Mouse (Mus musculus) kidney, postnatal 10 days (tissue): Measurements from ENCODE around the gene Olfr109.

Experiments used
- DNase-seq: peaks from one replicate; pipeline ENCODE4 v3.0.0; 2021; ENCODE audit warnings: mixed read lengths

Olfr109 gene

DNA sequence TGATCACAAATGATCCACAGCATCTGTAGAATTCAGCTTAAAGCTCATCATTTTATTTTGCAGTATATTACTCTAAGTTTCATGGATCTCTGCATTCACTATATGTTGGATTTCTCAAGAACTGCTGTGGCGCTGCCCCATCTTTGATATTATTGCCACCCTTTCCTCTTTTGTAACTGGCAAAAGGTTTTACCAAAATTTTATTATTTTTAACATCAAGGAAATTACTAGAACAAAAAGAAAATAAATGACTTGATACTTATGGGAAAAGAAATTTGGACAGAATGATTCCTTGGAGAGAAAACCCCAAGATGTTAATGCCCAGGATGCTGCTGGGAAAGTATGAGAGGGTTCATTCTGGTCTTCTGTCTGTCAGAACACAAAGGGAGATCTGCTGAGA, at the start of gene Olfr109:
Gene Olfr109 (plus strand): TSS at position 301 of the 400 bp plus-strand sequence.
- DNase-seq: no peak

DNA sequence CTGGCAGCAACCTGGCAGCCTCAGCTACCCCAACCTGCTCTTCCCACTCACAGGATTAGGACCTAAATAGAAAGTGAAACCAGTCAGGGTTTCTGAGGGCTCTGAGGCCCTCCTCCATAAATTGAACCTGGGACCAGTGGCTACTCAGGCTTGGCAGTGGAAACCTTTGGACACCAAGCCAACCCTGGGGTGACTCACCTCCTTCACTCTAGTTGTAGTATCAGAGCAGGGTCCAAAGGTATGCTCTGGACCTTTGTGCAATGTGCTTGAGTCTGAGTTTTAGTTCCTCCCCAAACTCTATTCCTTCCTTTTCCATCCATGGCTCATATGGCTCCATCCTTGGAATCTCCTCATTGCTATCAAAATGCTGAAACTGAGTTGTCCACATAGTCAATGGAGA, 45.3 kb upstream of the Olfr109 start:
- DNase-seq: no peak

- no peak for DNase-seq
Observed at GRCm38 (mm10) chr17:37445180-37445579, 13.5 kb upstream of the Olfr109 start, which contains the start of gene Olfr108. TSS of gene Olfr108 (plus strand) at chr17:37445480.

GRCm38 (mm10) chr17:37483452-37483851, 24.7 kb downstream of the Olfr109 start, which contains the start of gene H2-M2:
TSS of gene H2-M2 (minus strand) at chr17:37483552.
- no peak for DNase-seq

- DNase-seq: no peak
Observed at GRCm38 (mm10) chr17:37491930-37492518, 33.3 kb downstream of the Olfr109 start, which contains the start of gene Olfr110. TSS of gene Olfr110 (plus strand) at chr17:37492468.

DNA sequence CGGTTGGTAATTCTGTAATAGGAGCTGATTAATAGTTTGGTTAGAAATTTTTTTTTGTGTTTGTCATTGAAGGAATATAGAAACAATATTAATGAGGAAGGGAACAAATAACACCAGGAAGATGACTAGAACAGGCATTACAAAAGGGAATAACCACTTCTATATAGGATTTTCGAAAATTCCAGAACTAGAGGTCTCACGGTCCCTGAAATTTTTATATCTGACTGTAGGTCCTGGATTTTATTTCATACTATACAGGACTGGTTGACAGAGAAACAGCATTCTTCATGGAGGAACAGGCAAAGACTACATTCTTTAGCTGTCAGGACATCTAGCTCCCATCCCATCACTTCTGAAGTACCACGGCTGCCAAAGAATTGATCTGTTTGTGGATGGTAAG, 49.0 kb downstream of the Olfr109 start, which contains the start of gene Olfr111:
Gene Olfr111 (plus strand): TSS at position 301 of the 400 bp plus-strand sequence.
- no peak for DNase-seq
